Mouse (Mus musculus): ENCODE measurements around the gene Dock7.

Gene Dock7

DNA sequence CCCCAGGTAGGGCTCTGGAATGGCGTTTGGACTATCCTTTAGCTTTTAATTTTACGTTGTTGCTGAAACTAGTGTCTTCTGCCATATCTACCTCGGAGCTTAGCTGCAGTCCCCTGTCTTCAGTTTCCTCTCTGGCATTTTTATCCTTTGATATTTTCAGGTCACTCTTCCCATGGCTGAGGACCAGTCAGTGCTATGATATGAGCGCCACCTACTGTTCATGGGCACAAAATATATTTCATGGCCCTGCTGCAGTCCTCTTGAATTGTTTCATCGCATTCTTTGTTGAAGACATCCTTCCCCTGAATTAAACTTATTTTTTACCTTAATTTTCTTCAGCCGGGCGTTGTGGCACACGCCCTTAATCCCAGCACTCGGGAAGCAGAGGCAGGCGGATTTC, 233.6 kb downstream of the Dock7 start:
- peak; percentile 47 for DNase-seq (ENCODE audit: low spot score)

Data from layer of hippocampus, adult 9-10 months (tissue).